Mouse (Mus musculus) embryonic facial prominence, embryonic 11.5 days (tissue): ENCODE data around the gene Eef1akmt4. TPM values are rescaled to one million over a fixed set of nuclear protein-coding genes. Genes with fewer than 3 reads are reported as not detected.
A peak's percentile ranks its signal among the peaks of the same experiment; 100 is the strongest.

ENCODE experiments used
- microRNA counts: library from miRNA; unstranded; fragments of <30 nt; microRNA quantifications from one replicate; lab custom pipeline; 2016
- microRNA-seq: library from miRNA; unstranded; fragments of <30 nt; microRNA quantifications from one replicate; pipeline ENCODE4, GENCODE M21; 2016; ENCODE audit warnings: borderline number of aligned reads
- polyA plus RNA-seq: library from polyadenylated mRNA; unstranded; fragments of >200 nt; fragmentation: Nextera tagmentation; extraction: Ambion mirVana; gene quantifications from 2 replicates; pipeline ENCODE4 v1.2.1, GENCODE M21; 2014

Eef1akmt4 gene
- polyA plus RNA-seq, 1 experiment from 2014 or later, result 32.5 TPM

MicroRNAs encoded within 50 kb of the gene (microRNA counts, 519-probe panel; counts per million panel counts)
- 4,045 counts per million, percentile 62 among the panel's probes with 10 or more counts for microRNA mmu-miR-1224 (lab: Ali Mortazavi, UCI)

Small RNA genes lying within 50 kb of the gene (microRNA-seq; reads per million reads assigned to microRNA genes)
- gene Mir1224, result 2.8 reads per million

Other genes starting within 250 kb of the Eef1akmt4 start
- 44.9 and 47.6 TPM in 2 replicates for gene Abcc5, start 185.2 kb upstream of the Eef1akmt4 start, polyA plus RNA-seq
- gene Eif2b5, start 112.8 kb upstream of the Eef1akmt4 start, polyA plus RNA-seq, result 144 and 156 TPM in 2 replicates
- 37.1 and 38.5 TPM in 2 replicates for gene Dvl3, start 94.6 kb upstream of the Eef1akmt4 start, polyA plus RNA-seq
- gene Ap2m1, start 76.1 kb upstream of the Eef1akmt4 start, polyA plus RNA-seq, result 726 and 756 TPM in 2 replicates
- 56.3 and 58.1 TPM in 2 replicates for gene Abcf3, start 63.0 kb upstream of the Eef1akmt4 start, polyA plus RNA-seq
- 1.4 TPM in 2 replicates for gene Vwa5b2, start 22.1 kb upstream of the Eef1akmt4 start, polyA plus RNA-seq
- gene Gm49333, start within 50 bp of the Eef1akmt4 start, polyA plus RNA-seq, result not detected in 2 replicates
- gene Alg3, start 142 bp downstream of the Eef1akmt4 start, polyA plus RNA-seq, result 47.3 and 49.4 TPM in 2 replicates
- gene Camk2n2, start 9.7 kb downstream of the Eef1akmt4 start, polyA plus RNA-seq, result 1.8 and 2.2 TPM in 2 replicates
- 2.4 and 2.5 TPM in 2 replicates for gene Ece2, start 18.2 kb downstream of the Eef1akmt4 start, polyA plus RNA-seq
- gene Psmd2, start 40.1 kb downstream of the Eef1akmt4 start, polyA plus RNA-seq, result 500 and 501 TPM in 2 replicates
- gene Eif4g1, start 56.7 kb downstream of the Eef1akmt4 start, polyA plus RNA-seq, result 156 TPM in 2 replicates
- gene Fam131a, start 81.6 kb downstream of the Eef1akmt4 start, polyA plus RNA-seq, result 3.9 and 4.4 TPM in 2 replicates
- gene Polr2h, start 106.1 kb downstream of the Eef1akmt4 start, polyA plus RNA-seq, result 120 and 124 TPM in 2 replicates
- gene Clcn2, start 106.2 kb downstream of the Eef1akmt4 start, polyA plus RNA-seq, result 13.0 and 14.8 TPM in 2 replicates
- 1.5 and 1.7 TPM in 2 replicates for gene Chrd, start 121.5 kb downstream of the Eef1akmt4 start, polyA plus RNA-seq
- gene Thpo, start 122.9 kb downstream of the Eef1akmt4 start, polyA plus RNA-seq, result 0.48 TPM in 1 of 2 replicates, not detected in the other